Mouse (Mus musculus): ENCODE data around the gene Zfp91.

DNA sequence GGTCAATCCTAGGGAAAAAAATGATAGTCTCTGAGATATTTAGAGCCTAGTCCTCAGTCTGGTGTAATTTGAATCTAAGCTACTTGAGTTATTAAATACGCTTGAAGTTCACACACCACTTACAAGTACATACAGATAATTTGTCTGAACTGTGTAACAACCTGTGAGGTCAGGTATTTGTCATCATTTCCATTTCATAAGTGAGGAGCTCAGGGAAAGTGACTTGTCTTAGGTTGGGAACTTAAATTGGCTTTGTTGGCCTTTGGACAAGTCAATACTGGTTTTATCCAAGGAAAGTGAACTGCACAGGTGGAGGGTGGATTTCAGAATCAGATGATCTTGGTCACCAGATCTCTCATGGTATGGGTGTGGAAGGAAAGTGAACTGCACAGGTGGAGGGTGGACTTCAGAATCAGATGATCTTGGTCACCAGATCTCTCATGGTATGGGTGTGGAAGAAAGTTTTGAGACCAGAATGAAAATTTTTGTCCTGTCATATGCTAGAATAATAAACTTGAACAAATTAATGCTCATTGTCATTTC is 36.9 kb downstream of the Zfp91 start:
- TF ChIP-seq CTCF (IDR thresholded peaks at IDR 0.05; ENCODE audit: borderline replicate concordance, insufficient read depth, low read length): no peak
- TF ChIP-seq POLR2A (IDR thresholded peaks at IDR 0.05; ENCODE audit: low read depth, low read length): no peak
